Comparison of ENCODE assay signal across 9 mouse cellular contexts in the genomic region with DNA sequence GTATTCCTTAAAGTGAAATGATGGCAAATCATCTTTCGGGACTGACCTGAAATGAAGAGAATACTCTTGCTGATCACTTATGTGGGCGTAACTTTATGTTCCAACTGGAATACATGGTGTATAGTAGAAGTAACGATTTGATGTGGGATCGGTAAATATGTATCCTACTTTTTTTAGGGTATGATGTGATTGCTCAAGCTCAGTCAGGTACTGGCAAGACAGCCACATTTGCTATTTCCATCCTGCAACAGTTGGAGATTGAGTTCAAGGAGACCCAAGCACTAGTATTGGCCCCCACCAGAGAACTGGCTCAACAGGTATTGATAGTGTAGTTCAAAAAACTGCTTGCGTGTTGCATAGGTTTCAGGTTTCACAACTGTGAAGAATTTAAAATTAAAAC. TPM values are rescaled to one million over a fixed set of nuclear protein-coding genes. Genes with fewer than 3 reads are reported as not detected.
A peak's percentile ranks its signal among the peaks of the same experiment; 100 is the strongest.
DNase-seq lines count a peak whose midpoint lies in the region; ATAC-seq and TF ChIP-seq lines count a peak whose summit lies in the region.
"Had no signal": no experiment of that assay in that cellular context is flagged by ENCODE, and none has a peak within 500 bp of the region (broad histone marks: within the 10 kb centered on the region; RNA-seq: fewer than 3 reads in every experiment).

No protein-coding gene starts in this region.

- no peak for TF ChIP-seq CTCF in liver, adult 2 months (IDR thresholded peaks at IDR 0.05; ENCODE audit: low read depth, low read length)

- peaks cover 12% of the 10 kb centered on the region; the same call in 1 of the 2 replicates for H3K4me1 ChIP-seq in liver, adult 2 months (ENCODE audit: control insufficient read depth, insufficient read depth, low read length)
- H3K4me1 ChIP-seq in embryonic facial prominence, embryonic 10.5 days: peaks cover 24% of the 10 kb centered on the region
- peaks cover 11% of the 10 kb centered on the region for H3K4me1 ChIP-seq in intestine, embryonic 14.5 days (replicated peaks; ENCODE audit: control insufficient read depth, insufficient read depth, low read length)
- peaks cover 17% of the 10 kb centered on the region for H3K4me1 ChIP-seq in neural tube, embryonic 12.5 days

- H3K9me3 ChIP-seq in embryonic facial prominence, embryonic 10.5 days: no peaks in the 10 kb centered on the region
- H3K9me3 ChIP-seq in intestine, embryonic 14.5 days (ENCODE audit: control insufficient read depth, low read length): no peaks in the 10 kb centered on the region
- H3K9me3 ChIP-seq in neural tube, embryonic 12.5 days: no peaks in the 10 kb centered on the region

- H3K27me3 ChIP-seq in liver, adult 2 months (ENCODE audit: control insufficient read depth, insufficient read depth, low read length): no peaks in the 10 kb centered on the region
- H3K27me3 ChIP-seq in embryonic facial prominence, embryonic 10.5 days (replicated peaks; ENCODE audit: low read depth, poor library complexity, severe bottlenecking): no peaks in the 10 kb centered on the region
- H3K27me3 ChIP-seq in intestine, embryonic 14.5 days (replicated peaks; ENCODE audit: control insufficient read depth, insufficient read depth, low read length): no peaks in the 10 kb centered on the region
- H3K27me3 ChIP-seq in neural tube, embryonic 12.5 days (replicated peaks): no peaks in the 10 kb centered on the region

- H3K79me2 ChIP-seq in liver, adult 2 months (ENCODE audit: control insufficient read depth, insufficient read depth, low read length): peaks cover 9% of the 10 kb centered on the region

- H3K36me3 ChIP-seq in liver, adult 2 months (ENCODE audit: control insufficient read depth, insufficient read depth, low read length): peaks cover 48% of the 10 kb centered on the region
- H3K36me3 ChIP-seq in embryonic facial prominence, embryonic 10.5 days (replicated peaks): peaks cover 55% of the 10 kb centered on the region
- H3K36me3 ChIP-seq in intestine, embryonic 14.5 days (ENCODE audit: control insufficient read depth, insufficient read depth, low read length): peaks cover 52% of the 10 kb centered on the region
- peaks cover 41% of the 10 kb centered on the region for H3K36me3 ChIP-seq in neural tube, embryonic 12.5 days

- peak overlapping the region; percentile 75 for H3K4me3 ChIP-seq in liver, adult 2 months (ENCODE audit: insufficient read depth, low read depth, low read length)
- H3K4me3 ChIP-seq in embryonic facial prominence, embryonic 10.5 days: peak overlapping the region; percentile 79
- peak overlapping the region; percentile 78 for H3K4me3 ChIP-seq in intestine, embryonic 14.5 days (ENCODE audit: low read depth, low read length)
- H3K4me3 ChIP-seq in neural tube, embryonic 12.5 days: peak overlapping the region; percentile 77

- WGBS in liver, adult 2 months: 7% methylated on average over 5 of the region's 5 CpGs
- WGBS in embryonic facial prominence, embryonic 10.5 days: 8% methylated on average over 5 of the region's 5 CpGs
- WGBS in intestine, embryonic 14.5 days: 5% methylated on average over 5 of the region's 5 CpGs
- WGBS in neural tube, embryonic 12.5 days: 5% methylated on average over 5 of the region's 5 CpGs

- peak overlapping the region; percentile 71 for H3K9ac ChIP-seq in liver, adult 2 months (ENCODE audit: low read depth, low read length)
- H3K9ac ChIP-seq in intestine, embryonic 14.5 days (ENCODE audit: low read length): peak overlapping the region; percentile 99
- H3K9ac ChIP-seq in neural tube, embryonic 12.5 days: peak overlapping the region; percentile 96

- no peak for TF ChIP-seq POLR2A in liver, adult 2 months (IDR thresholded peaks at IDR 0.05; ENCODE audit: extremely low read depth, insufficient read depth, low read length)

- H3K27ac ChIP-seq in liver, adult 2 months (replicated peaks; ENCODE audit: insufficient read depth, low read depth, low read length): no peak overlapping the region
- H3K27ac ChIP-seq in embryonic facial prominence, embryonic 10.5 days (replicated peaks): peak overlapping the region; percentile 98
- H3K27ac ChIP-seq in intestine, embryonic 14.5 days (ENCODE audit: low read depth): peak overlapping the region; percentile 40
- 0 out of 2 replicates have a peak overlapping the region, but pooled peaks have one; percentile 26 for H3K27ac ChIP-seq in neural tube, embryonic 12.5 days

- no peak for DNase-seq in liver, adult 2 months (ENCODE audit: extremely low read depth, low read depth, low spot score)
- DNase-seq in liver: no peak
- no peak for DNase-seq in embryonic facial prominence, embryonic 10.5 days (ENCODE audit: low spot score)
- no peak for DNase-seq in intestine, embryonic 14.5 days (ENCODE audit: low spot score)
- DNase-seq in embryo, embryonic 9.5 days (ENCODE audit: extremely low spot score): no peak
- no peak for DNase-seq in left cerebral cortex, adult 18-20 months (ENCODE audit: low spot score in 2 of 2)
- DNase-seq in lung, postnatal 36 days: no peak

- peak overlapping the region; percentile 99 for H3K4me2 ChIP-seq in intestine, embryonic 14.5 days (ENCODE audit: low read length)
- H3K4me2 ChIP-seq in neural tube, embryonic 12.5 days (replicated peaks): peak overlapping the region; percentile 92

- ATAC-seq in intestine, embryonic 14.5 days (replicated peaks; ENCODE audit: low FRiP score, low TSS enrichment, low read depth): no peak
- ATAC-seq in neural tube, embryonic 12.5 days (ENCODE audit: low FRiP score, low read depth): no peak

RNA-seq across cellular contexts. Expression of gene Eif4a2, which starts 1.7 kb away (rescaled TPM):
- 325 and 412 TPM in 2 replicates for total RNA-seq in liver, adult 2 months (2014; rRNA removed)
- 64.4 and 75.9 TPM in 2 replicates for polyA plus RNA-seq in liver, adult 2 months (2012; rRNA removed)
- 170 and 177 TPM in 2 replicates for polyA plus RNA-seq in embryonic facial prominence, embryonic 10.5 days (2016; fragmentation: Nextera tagmentation; extraction: Ambion mirVana)
- polyA plus RNA-seq in intestine, embryonic 14.5 days (2014; fragmentation: Nextera tagmentation; extraction: Ambion mirVana): 218 and 243 TPM in 2 replicates
- polyA plus RNA-seq in neural tube, embryonic 12.5 days (2016; fragmentation: Nextera tagmentation; extraction: Ambion mirVana): 223 and 248 TPM in 2 replicates
- 100 to 1,000 TPM; 894 to 957 TPM for total RNA-seq in left cerebral cortex, adult 18-20 months (2021)

RNA-seq across cellular contexts. Expression of gene Rfc4, which starts 18.6 kb away (rescaled TPM):
- 5.2 and 5.3 TPM in 2 replicates for total RNA-seq in liver, adult 2 months (2014; rRNA removed)
- polyA plus RNA-seq in liver, adult 2 months (2012; rRNA removed): 0.32 TPM in 1 of 2 replicates, not detected in the other
- 208 and 218 TPM in 2 replicates for polyA plus RNA-seq in embryonic facial prominence, embryonic 10.5 days (2016; fragmentation: Nextera tagmentation; extraction: Ambion mirVana)
- polyA plus RNA-seq in intestine, embryonic 14.5 days (2014; fragmentation: Nextera tagmentation; extraction: Ambion mirVana): 126 and 136 TPM in 2 replicates
- 106 and 112 TPM in 2 replicates for polyA plus RNA-seq in neural tube, embryonic 12.5 days (2016; fragmentation: Nextera tagmentation; extraction: Ambion mirVana)
- total RNA-seq in left cerebral cortex, adult 18-20 months (2021): 1 to 10 TPM; 5.0 to 6.5 TPM

RNA-seq across cellular contexts. Expression of gene Adipoq, which starts 37.4 kb away (rescaled TPM):
- total RNA-seq in liver, adult 2 months (2014; rRNA removed): 0.87 and 1.2 TPM in 2 replicates
- polyA plus RNA-seq in liver, adult 2 months (2012; rRNA removed): 0.09 TPM in 1 of 2 replicates, not detected in the other
- not detected in 2 replicates for polyA plus RNA-seq in embryonic facial prominence, embryonic 10.5 days (2016; fragmentation: Nextera tagmentation; extraction: Ambion mirVana)
- polyA plus RNA-seq in intestine, embryonic 14.5 days (2014; fragmentation: Nextera tagmentation; extraction: Ambion mirVana): not detected in 2 replicates
- not detected in 2 replicates for polyA plus RNA-seq in neural tube, embryonic 12.5 days (2016; fragmentation: Nextera tagmentation; extraction: Ambion mirVana)
- not detected for total RNA-seq in left cerebral cortex, adult 18-20 months (2021)
- total RNA-seq: left cerebral cortex, postnatal 10 days had no signal

RNA-seq across cellular contexts. Expression of gene Kng1, which starts 51.3 kb away (rescaled TPM):
- 1,906 and 2,075 TPM in 2 replicates for total RNA-seq in liver, adult 2 months (2014; rRNA removed)
- 642 and 701 TPM in 2 replicates for polyA plus RNA-seq in liver, adult 2 months (2012; rRNA removed)
- not detected in 2 replicates for polyA plus RNA-seq in embryonic facial prominence, embryonic 10.5 days (2016; fragmentation: Nextera tagmentation; extraction: Ambion mirVana)
- polyA plus RNA-seq in intestine, embryonic 14.5 days (2014; fragmentation: Nextera tagmentation; extraction: Ambion mirVana): not detected in 2 replicates
- 0.20 TPM in 1 of 2 replicates, not detected in the other for polyA plus RNA-seq in neural tube, embryonic 12.5 days (2016; fragmentation: Nextera tagmentation; extraction: Ambion mirVana)
- total RNA-seq in left cerebral cortex, adult 18-20 months (2021): not detected
- total RNA-seq: left cerebral cortex, postnatal 10 days had no signal

Comparison
In these comparisons a context has a peak if more than half of its experiments do, and no peak if none do; other contexts are left out.
1. RNA of gene Rfc4, which starts 18.6 kb away (polyA plus RNA-seq): 208 to 218 TPM in embryonic facial prominence, embryonic 10.5 days, 126 to 136 TPM in intestine, embryonic 14.5 days and 106 to 112 TPM in neural tube, embryonic 12.5 days; 0.32 TPM in liver, adult 2 months; every median in the first group is over 10 times any median in the second.
2. Peak in every context shown above with its lines, with median percentiles within 50 percentile points of each other: H3K4me3 ChIP-seq and H3K9ac ChIP-seq.